Mouse (Mus musculus) hindlimb bud, embryonic 11.5 days (tissue): ENCODE measurements around the gene Snx29.

Source experiments
- DNase-seq: peaks from one replicate; pipeline ENCODE4 v3.0.0-alpha.2; 2012; ENCODE audit warnings: low read depth, low spot score; ENCODE audit errors: extremely low spot score

The Snx29 gene

DNA sequence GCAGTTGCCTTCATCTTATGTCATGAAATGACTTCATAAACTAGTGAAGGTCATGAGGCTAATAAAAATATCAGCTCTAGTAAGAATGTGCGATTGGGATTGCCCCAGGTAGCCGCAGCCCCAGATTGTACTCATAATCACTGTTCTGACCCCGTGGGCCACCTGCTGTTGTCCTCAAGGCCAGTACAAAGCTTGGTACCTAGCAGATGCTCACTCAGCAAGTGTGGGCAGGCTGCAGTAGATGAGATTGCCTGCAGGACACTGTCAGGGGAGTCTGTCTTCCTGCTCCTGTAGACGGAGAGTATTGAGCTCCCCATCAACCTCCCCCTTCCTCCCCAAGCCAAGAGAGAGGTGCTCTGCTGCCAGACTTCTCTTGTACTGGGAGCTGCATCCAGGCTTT is 382.7 kb downstream of the Snx29 start:
- no peak for DNase-seq

DNA sequence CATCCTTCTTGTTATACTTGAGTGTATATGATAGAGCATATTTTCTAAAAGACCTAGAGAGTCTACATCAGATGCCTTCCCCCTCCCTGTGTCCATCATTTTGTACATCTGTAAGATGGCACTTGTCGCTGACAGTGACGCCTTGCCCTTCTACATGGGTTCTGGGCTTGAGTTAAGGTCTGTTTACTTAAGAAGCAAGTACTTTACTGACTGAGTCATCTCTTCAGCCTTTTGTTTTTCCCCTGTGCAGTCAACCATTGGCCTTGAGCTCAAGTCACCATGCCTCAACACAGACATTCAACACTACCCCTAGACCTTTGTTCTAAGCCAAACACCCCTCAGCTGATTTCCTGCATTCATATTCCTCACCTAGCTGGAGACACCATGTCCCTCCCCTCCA is 385.4 kb downstream of the Snx29 start:
- DNase-seq, result no peak

DNA sequence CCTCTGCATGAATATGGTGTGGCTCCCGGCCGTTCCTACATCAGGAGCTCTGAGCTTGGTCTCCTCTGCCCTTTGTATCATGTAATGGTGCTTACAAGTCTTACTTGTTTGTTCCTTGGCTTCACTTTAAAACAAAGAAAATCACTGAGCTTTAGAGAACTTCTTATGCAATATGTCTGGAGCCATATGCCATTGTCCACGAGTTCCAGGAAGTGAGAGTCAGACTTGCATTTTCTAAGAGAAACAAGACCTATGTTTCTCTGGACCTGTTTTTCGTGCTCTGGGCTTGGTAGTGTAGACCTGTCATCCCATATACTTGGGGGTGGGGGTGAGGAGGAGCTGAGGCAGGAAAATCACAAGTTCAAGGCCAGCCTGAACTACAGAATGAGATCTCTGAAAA is 386.7 kb downstream of the Snx29 start:
- DNase-seq, result no peak

DNA sequence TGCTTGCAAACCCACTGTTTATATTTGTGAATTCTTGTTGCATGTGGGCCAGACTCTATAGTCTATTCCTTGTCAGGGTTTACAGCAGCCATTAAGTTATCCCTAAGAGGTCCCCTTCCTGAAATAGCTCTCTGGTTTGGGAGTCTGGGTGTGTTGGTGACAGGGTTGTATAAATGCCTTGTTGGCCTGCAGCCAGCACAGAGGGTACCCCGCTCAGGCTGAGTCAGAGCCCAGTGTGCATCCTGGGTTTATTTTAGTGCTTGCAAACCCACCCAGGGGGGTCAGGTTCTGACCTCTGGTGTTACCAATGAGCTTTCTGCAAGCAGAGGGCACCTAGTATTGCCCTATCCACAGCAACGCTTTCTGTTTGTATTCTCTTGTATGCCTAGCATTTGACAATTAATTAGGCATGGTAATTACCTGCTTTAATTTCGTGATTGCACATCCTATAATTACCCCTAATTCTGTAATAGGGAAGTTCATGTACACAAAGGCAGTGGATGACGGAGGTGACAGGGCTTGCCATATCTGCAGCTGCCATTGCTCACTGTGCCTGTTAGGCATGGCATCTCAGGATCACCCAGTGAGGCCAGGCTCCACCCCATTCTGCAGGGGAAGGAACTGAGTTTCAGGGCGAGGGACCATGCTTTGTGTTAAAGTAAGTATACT is 387.4 kb downstream of the Snx29 start:
- no peak for DNase-seq

DNA sequence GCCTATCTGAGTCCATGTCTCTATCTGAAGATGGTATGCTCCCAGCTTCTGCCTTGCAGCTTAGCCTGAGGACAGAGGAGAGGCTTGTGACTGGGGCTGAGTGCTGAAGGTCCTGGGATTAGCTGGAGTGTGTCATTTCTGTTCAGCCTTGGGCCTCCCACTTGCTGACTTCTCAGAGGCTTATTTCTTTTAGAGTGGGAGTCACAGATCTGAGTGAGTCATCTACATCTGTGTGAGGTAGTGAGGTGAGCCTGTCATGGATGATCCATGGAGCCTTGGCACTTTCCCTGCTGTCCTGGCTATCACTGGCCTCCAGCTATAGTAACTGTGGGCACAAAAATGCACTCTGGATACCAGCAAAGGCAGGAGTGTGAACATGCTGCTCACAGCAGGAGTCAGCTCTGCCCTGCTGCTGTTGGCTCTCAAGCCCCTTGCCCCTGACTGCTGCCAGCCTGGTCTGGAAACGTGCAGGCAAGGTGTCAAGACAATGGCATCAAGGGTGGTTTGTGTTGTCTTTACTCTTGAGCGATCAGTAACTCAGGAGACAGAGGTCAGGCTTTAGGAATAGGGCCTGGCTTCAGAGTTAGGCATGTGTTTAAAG is 390.7 kb downstream of the Snx29 start:
- no peak for DNase-seq

DNA sequence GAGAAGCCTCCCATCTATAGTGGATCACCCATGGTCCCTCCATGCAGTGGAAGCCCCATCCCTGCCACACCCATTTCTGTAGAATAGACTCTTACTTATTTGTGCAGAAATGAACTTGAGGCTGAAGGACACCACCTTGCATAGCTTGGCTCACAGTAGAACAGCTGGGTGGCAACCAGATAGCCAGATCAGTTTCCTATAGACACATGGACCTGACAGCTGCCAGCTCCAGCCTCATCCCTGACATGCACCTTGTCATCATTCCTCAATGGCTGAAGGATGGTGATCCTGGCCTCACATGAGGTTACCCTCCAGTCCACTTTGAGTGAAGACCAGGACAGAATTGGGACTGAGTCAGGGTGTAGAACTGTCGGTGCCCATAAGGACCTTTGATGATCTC is 394.2 kb downstream of the Snx29 start:
- DNase-seq, result no peak

DNA sequence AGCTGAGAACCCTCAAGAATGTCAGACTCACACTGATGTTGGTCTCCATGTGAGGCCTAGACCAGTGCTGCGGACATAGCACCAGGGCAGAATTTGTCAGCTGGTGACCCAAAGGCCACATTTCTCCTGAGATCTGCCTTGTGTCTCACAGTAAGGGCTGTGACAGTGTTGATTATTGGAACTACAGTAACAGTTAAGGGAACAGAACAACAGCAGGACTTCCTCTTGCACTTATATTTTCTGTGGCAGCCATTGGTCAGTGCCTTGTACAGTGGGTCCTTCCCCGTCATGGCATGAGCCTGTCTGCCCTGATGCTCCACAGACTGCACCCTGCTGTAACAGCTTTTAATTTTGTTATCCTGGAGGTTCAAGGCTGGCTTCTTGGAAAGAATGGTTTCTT is 403.2 kb downstream of the Snx29 start:
- DNase-seq, result no peak

DNA sequence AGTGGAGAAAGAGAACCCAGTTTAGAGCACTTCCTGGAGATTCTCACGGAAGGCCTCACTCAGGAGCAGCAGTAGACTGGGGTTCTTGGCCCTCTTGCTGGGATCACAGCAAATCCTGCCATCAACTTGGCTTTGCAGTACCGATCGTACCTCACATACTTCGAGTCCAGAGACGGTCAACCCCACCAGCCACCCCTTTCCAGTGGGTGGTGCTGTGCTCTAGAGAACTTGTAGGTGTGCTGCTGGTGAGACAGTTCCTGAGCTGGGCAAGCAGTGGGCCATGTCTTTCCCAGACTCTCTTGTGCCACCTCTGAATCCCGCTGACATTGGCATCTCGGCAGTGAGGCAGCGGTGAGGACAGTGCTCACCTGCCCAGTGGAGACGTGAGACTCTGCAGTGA is 404.6 kb downstream of the Snx29 start:
- no peak for DNase-seq

DNA sequence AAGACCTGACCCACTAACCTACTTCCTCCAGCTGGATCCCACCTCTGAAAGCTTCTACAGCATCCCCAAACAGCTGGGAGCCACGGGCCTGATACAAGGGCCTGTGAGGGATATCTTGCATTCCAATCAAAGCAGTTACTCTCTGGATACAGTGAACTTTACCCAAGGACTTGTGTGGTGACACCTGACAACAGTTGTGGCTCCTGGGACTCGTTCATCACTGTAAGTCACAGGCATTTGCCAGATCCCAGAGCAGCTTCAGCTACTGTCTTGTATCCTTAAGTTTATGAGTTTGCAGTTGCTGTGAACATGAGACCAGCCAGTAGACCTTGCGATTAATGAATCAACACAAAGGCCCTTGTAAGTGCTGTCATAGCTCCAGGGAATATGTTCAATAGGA is 405.4 kb downstream of the Snx29 start:
- no peak for DNase-seq

DNA sequence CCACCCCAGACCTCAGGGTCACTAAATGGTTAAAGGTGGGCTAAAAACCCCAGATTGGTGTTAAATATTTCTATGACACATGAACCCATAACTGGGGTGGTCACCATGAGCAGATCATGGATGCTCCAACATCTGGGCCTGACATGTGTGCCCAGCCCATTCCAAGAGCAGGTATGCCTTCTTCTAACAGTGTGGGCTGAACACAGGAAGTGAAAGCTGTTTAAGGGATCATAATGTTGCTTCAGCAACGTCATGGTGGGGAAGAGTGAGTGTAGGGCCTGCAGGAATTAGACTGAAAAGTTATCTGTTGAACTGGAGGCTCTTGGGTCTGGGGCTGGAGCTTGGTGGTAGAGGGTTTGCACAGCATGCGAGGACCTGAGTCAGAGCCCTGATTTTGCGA is 405.9 kb downstream of the Snx29 start:
- no peak for DNase-seq

DNA sequence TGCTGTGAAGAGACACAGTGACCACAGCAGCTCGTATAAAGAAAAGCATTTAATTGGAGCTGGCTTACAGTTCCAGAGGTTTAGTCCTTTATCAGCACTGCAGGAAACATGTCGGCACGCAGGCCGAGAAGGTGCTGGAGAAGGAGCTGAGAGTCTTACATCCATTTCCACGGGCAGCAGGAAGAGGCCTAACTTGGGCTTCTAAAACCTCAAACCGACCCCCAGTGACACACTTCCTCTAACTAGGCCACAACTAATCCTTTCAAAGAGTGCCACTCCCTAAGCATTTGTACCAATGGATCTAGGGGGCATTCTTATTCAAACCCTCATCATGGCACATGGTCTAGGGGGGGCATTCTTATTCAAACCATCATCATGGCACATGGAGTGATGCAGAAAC is 406.4 kb downstream of the Snx29 start:
- DNase-seq, result no peak

DNA sequence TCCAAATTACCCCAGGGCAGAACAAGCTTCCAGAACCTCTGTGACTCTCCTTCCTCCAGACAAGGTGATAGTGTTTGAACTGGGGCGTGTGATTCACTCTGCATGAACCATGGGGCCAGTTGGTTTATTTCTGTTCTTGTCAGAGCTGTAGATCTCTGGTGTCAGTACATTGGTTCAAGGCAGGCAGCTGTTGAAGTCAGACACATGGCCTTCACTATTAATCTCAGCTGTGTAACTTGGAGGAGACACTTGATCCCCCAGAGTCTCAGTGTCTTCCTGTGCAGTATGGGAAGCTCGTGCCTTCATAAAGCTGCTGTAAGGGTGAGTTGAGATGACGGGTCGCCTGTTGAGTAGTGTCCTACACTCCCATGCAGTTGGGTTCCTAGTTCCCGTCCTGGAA is 407.1 kb downstream of the Snx29 start:
- DNase-seq, result no peak

DNA sequence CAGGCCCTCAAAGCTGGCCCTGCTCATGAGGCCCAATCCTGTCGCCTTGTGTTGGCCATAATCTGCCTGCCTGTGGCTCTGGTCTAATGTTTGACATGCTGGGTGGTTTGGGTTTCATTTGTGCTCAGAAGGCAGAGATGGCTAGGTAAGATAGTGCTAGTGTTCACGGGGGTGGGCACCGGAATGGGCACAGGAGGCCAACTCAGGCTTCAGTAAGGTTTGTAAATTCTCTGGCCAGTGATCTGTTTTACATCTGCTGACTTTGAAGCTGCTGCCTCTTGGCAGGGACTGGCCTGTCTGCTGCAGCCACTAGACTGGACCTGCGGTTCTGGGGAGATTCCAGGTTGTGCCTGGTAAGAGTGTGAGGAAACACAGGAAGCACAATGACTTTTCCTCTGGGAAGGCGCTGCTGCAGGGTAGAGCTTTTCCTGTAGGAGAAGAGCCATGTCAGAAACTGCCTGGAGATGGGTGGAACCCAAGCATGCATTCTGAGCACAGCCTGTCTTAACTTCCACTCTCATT is 408.4 kb downstream of the Snx29 start:
- no peak for DNase-seq

DNA sequence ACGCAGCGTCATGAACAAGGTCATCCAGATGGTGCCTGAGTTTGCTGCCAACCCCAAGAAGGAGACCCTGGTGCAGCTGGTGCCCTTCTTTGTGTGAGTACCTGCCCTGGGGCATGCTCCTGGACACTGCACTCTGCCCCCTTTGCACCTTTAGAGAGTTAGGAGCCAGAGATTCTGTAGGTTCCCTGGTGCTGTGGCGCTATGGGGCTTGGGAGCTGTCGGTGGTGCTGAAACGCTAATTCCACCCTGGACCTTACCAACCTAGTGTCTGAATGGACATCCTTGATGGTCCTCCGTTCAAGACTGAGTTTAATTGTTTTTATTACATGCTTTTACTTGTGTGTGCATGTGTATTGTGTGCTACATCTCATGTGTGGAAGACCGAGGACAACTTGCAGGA is 415.6 kb downstream of the Snx29 start:
- DNase-seq, result peak; percentile 20

DNA sequence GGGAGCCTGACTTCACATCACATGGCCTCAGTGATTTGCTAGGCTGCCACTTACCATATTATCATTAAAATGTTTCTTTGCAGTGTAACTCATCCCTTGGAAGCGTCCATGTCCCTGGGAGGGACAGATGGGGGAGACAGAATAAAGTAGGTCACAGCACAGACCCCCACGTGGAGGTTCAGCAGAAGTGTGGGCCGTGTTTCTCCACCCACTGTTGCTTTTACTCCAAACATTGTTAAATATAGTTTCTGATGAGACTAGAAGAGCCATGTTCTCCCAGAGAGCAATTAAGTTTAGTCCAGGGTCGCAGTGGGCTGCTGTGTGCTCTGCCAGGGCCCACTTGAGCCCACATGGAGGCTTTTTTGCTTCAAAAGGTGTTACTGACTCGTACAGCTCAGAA is 419.2 kb downstream of the Snx29 start:
- no peak for DNase-seq

DNA sequence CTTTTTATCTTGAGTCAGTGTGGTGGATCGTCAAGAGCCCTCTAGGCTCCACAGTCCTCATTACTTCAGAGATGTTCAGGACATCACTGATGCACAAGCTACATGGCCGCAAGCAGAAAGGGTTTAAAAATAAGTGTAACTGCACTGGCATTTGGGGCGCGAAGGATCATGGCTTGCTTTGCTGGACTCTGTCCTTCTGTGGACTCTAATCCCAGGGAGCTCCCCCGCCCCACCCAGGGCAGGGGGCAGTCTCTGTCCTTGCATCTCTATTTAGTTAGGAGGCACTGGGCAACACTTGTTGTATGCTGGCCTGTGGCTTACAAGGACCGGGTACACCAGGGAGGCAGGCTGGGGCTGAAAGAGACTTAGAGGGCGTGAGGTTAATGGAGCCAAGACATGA is 419.6 kb downstream of the Snx29 start:
- no peak for DNase-seq

DNA sequence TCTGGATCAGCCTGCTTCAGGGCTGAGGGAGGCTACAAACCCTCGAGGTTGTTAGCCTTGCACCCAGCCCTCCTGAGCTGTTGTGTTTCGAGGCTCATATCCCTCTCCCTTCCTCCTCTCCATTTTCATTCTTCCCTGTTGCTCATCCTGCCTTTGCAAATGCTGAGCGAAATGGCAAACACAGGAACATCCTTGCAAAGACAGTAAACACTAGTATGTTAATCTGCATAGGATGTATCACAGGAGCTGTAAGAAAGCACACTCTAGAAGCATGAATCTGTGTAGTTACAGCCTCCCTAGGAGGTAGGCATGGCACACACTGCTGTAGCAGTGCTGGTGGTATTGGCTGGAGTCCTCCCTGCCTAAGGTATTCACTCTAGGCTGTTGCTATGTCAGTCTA is 420.3 kb downstream of the Snx29 start:
- DNase-seq, result no peak

DNA sequence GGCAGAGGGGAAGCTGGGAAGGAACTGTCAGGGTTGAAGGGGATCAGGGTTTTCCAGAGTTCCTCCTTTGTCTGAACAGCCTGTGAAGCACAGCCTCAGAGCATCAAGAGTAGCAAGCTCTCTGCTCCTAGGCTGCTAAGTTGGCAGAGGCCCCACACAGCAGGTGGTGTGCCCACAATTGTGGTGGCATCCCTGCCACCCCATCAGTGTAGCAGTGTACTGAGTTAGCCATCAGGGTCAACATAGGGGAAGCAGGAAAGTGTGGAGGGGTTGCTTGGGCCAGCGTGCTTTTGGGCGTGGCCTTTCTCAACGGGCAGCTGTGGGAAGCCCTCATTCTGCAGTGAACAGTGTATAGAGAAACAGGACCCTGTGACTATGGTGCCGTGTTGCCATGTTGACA is 421.0 kb downstream of the Snx29 start:
- no peak for DNase-seq

DNA sequence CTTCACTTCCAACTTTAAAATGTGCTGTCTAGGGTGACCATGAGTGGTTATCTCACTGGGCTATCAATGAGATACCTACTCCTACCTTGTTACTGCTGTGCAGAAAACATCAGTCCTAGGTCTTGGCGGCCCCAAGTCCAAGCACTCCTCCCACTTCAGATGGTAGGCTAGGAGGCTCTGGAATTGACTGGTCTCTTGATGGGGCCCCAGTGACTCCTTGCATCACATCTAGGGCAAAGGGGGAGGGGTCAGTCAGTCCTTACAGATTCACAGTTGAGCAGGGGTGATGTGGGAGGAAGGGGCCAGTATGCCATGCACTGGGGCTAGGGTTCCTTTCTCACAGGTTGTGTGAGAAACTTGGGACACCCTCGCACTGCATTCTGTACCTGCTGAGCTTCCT is 423.3 kb downstream of the Snx29 start:
- no peak for DNase-seq

DNA sequence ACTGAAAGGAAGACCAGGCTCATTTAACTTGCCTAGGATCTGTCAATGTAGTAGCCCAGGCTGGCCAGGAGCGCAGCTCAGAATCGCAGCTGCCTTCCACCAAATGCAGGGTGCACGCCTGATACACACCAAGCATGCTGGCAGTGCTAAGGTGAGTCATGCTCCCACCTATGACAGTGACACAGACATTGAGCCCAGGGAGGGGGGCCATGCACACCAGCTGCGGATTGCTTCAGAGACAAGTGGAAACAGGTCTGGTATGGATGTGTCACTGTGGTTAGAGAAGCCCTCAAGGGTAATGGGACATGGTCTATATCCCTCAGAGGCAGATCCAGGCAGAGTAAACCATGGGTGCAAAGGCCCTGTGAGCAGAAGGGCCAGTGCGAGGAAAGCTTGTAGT is 425.2 kb downstream of the Snx29 start:
- DNase-seq, result no peak

DNA sequence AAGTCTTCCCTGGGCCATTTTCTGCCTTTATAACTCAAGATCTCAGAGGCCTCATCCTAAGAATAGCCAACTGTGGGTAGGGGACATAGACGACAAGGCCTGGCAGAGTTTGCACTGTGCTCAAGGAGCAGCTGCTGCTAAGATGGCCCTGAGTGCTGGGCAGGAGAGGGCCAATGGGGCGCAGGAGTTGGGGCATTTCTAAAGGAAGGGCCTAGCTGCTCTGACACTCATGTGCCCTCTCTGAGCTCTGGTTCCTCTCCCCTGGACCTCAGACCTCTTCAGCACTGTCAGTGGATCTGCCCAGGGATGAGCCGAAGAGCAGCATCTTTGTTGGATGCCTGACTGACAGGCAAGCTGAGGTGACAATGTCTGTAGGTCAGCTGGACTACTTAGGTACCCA is 426.4 kb downstream of the Snx29 start:
- DNase-seq, result no peak

DNA sequence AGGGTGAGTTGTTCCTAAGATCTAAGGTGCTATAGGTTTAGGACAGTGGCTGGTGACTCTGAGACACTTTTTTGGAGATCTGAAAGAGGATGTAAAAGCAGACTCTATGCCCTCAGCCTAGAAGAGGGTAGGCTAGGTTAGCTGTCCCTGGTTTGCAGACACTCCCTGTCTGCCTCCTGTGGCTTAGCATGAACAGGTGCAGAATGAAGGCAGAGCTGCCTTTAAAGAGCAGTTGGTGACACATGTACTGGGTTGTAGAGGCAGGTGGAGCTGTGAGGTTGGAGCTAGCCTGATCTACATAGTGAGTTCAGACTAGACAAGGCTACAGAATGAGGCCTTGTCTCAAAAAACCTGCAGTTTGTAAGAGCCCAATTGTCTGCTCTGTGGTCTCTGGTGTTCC is 427.9 kb downstream of the Snx29 start:
- DNase-seq, result no peak

DNA sequence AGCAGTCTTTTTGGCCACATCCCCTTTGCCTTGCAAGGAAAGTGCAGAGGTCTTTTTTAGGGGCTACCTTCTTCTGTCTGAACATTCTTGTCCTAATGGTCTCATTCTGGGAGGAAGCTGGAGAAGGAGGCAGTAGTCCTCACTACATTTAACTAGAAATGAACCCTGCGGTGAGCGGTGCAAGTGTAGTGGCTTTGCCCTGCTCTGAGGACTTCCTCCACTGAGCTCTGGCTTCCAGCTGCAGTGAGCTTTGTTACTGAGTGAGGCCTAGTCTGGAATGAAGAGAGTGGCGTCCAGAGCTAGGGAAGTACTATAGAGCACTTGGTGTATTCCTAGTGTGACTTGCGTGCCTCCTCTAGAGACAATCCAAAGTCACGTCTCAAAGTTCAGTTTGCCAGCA is 429.8 kb downstream of the Snx29 start:
- no peak for DNase-seq
